Mouse (Mus musculus): ENCODE data around the gene 4933415A04Rik. TPM values are rescaled to one million over a fixed set of nuclear protein-coding genes. Genes with fewer than 3 reads are reported as not detected.

4933415A04Rik gene
- polyA plus RNA-seq, 1 experiment from 2014 or later, result 6.8 TPM

DNA sequence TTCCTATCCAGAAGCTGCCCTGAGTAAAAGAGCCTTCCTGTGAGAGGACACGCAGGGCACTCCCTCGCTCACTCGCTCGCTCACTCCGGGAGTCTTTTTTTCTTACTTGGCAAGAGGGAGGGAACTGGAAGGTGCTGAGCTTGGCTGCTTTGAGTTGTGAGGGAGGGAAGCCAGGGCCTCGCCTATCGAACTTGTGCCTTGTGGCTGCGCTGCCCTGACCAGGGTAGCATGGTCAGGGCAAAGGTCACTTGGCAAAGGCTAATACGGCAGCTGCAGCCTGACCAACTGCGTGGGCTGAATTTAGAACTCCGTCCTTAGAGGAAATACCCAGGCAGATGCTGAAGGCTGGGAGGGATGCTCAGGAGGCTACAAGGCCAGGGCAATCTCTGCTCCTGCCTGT, 37.1 kb upstream of the 4933415A04Rik start:
- no peak overlapping the region for H3K4me2 ChIP-seq (replicated peaks; ENCODE audit: low read depth, low read length)
- ATAC-seq (ENCODE audit: low FRiP score, low TSS enrichment), result peak; percentile 55; the same call in 1 of the 2 replicates
- H3K27me3 ChIP-seq (ENCODE audit: insufficient read depth, low read length), result no peaks in the 10 kb centered on the region
- 0 out of 2 replicates have a peak overlapping the region, but pooled peaks have one; percentile 37 for H3K9ac ChIP-seq (replicated peaks; ENCODE audit: low read length)
- H3K4me3 ChIP-seq (ENCODE audit: low read length), result no peak overlapping the region
- no peaks in the 10 kb centered on the region; the same call in 1 of the 2 replicates for H3K36me3 ChIP-seq (ENCODE audit: insufficient read depth, low read length)
- WGBS, result 26% methylated on average over 11 of the region's 11 CpGs
- H3K9me3 ChIP-seq (ENCODE audit: low read length), result no peaks in the 10 kb centered on the region
- peak overlapping the region; percentile 77 for H3K27ac ChIP-seq (ENCODE audit: low read length)
- H3K4me1 ChIP-seq (ENCODE audit: insufficient read depth, low read length), result peaks cover 50% of the 10 kb centered on the region

DNA sequence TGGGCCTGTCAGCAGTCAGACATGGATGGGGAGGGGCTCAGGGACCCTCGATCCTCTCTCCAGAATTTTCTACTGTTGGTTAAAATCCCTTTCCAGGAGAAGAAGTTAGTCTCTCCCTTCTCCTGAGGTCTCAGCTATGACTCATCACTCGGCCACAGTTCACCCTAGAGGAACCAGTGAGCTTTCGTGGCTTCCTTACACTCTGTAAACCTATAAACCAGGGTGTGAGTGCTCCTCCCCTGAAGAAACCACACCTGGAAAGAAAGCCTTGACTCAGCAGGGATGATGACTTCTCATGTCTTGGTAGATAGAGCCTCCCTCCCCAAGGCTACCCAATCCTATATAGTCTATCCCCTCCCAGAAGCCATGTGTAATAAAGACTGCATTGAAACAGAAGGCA, 35.1 kb upstream of the 4933415A04Rik start:
- H3K4me1 ChIP-seq (ENCODE audit: insufficient read depth, low read length), result peaks cover 42% of the 10 kb centered on the region

DNA sequence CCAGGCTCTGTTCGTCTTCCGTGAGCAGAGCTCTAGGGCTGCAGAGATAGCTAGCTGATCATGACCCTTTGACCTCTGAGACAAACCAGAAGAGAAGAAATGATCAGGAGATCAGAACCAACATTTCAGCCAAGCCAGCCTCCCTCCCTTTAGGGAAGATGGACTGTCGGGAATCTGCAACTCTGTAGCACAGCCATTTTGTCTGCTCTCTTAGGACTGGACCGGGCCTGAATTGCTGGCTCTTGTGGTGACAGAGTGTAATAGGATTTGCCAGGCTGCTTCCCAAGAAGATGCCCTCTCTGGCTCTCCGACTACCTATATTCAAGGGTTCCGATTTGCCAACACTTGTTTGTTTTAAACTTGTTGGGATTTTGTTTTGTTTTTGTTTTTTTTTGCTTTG, 34.2 kb upstream of the 4933415A04Rik start:
- ATAC-seq (ENCODE audit: low FRiP score, low TSS enrichment), result no peak
- Histone ChIP-seq H3K4me1 (ENCODE audit: insufficient read depth, low read length) (peaks cover 42% of the 10 kb centered on the region), H3K9ac (replicated peaks; ENCODE audit: low read length) (no peak overlapping the region), H3K4me2 (replicated peaks; ENCODE audit: low read depth, low read length) (no peak overlapping the region), H3K4me3 (ENCODE audit: low read length) (no peak overlapping the region), H3K9me3 (ENCODE audit: low read length) (no peaks in the 10 kb centered on the region), H3K27ac (ENCODE audit: low read length) (no peak overlapping the region), H3K36me3 (ENCODE audit: insufficient read depth, low read length) (peaks cover 10% of the 10 kb centered on the region), H3K27me3 (ENCODE audit: insufficient read depth, low read length) (no peaks in the 10 kb centered on the region)
- WGBS, result 86% methylated on average over 6 of the region's 6 CpGs

More for the DNA sequence above, 35.1 kb upstream of the 4933415A04Rik start:
- Histone ChIP-seq H3K4me2 (replicated peaks; ENCODE audit: low read depth, low read length) (no peak overlapping the region), H3K27me3 (ENCODE audit: insufficient read depth, low read length) (no peaks in the 10 kb centered on the region), H3K4me3 (ENCODE audit: low read length) (no peak overlapping the region), H3K27ac (ENCODE audit: low read length) (no peak overlapping the region), H3K36me3 (ENCODE audit: insufficient read depth, low read length) (peaks cover 4% of the 10 kb centered on the region), H3K9ac (replicated peaks; ENCODE audit: low read length) (no peak overlapping the region), H3K9me3 (ENCODE audit: low read length) (no peaks in the 10 kb centered on the region)
- 69% methylated on average over 3 of the region's 3 CpGs for WGBS
- ATAC-seq (ENCODE audit: low FRiP score, low TSS enrichment), result no peak

DNA sequence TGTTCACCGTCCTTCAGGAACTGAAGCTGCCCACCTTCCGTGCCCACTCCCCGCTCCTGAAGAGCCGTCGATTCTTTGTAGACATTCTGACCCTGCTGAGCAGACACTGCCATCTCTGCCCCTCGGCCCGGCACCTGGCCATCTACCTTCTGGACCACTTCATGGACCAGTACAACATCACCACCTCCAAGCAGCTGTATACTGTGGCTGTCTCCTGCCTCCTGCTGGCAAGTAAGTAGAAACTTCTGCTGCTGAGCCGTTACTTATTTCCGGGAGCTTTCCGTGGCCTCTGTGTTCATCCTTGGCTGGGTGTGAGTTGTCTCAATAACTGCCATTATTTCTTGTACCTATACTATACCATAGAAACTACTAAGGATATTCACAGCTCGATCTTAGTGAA, 30.3 kb upstream of the 4933415A04Rik start:
- ATAC-seq (ENCODE audit: low FRiP score, low TSS enrichment), result no peak
- WGBS, result 88% methylated on average over 11 of the region's 11 CpGs
- Histone ChIP-seq H3K36me3 (ENCODE audit: insufficient read depth, low read length) (peaks cover 21% of the 10 kb centered on the region), H3K27me3 (ENCODE audit: insufficient read depth, low read length) (no peaks in the 10 kb centered on the region), H3K4me1 (ENCODE audit: insufficient read depth, low read length) (peaks cover 31% of the 10 kb centered on the region), H3K27ac (ENCODE audit: low read length) (no peak overlapping the region), H3K9ac (replicated peaks; ENCODE audit: low read length) (no peak overlapping the region), H3K4me2 (replicated peaks; ENCODE audit: low read depth, low read length) (no peak overlapping the region), H3K9me3 (ENCODE audit: low read length) (no peaks in the 10 kb centered on the region), H3K4me3 (ENCODE audit: low read length) (no peak overlapping the region)

DNA sequence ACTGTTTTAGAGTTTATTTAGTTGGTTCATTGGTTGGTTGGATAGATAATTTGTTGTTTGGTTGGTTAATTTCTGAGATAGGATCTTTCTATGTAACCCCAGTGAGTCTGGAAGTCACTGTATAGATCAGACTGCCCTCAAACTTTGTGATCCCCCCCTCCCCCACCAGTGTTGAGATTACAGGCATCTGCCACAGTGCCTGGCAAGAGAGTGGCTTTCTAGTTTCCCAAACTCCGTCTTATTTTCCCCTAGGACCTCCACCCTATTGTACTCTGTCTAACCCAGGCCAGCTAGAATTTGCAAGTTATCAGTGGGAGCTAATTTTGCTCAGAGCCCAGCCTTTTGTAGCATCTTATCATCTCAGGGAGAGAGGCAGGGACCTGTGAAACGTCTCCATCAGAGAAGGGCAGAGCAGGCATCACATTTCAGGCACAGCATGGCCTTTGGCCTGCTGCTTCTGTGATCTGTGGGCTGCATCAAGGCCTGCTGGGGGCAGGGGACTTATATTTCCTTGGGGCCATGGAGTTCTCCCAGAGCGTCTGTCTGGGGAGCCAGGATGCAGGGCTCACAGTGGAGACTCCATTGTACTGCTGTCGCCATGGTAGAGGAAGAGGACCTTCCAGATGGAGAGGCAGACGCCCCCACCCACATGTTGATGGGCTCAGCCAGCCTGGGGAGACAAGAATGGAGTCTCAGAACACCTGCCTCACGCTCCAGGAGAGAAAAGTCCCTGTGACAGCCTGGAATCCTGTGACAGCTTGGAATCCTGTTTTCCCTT, 27.1 kb upstream of the 4933415A04Rik start:
- 23% methylated on average over 6 of the region's 6 CpGs for WGBS
- H3K4me3 ChIP-seq (ENCODE audit: low read length), result no peak overlapping the region
- H3K9me3 ChIP-seq (ENCODE audit: low read length), result no peaks in the 10 kb centered on the region
- H3K4me2 ChIP-seq (replicated peaks; ENCODE audit: low read depth, low read length), result no peak overlapping the region
- H3K9ac ChIP-seq (replicated peaks; ENCODE audit: low read length), result no peak overlapping the region
- H3K36me3 ChIP-seq (ENCODE audit: insufficient read depth, low read length), result peaks cover 24% of the 10 kb centered on the region
- H3K4me1 ChIP-seq (ENCODE audit: insufficient read depth, low read length), result peaks cover 30% of the 10 kb centered on the region
- peak overlapping the region; percentile 71 for H3K27ac ChIP-seq (ENCODE audit: low read length)
- ATAC-seq (ENCODE audit: low FRiP score, low TSS enrichment), result peak; percentile 90
- no peaks in the 10 kb centered on the region for H3K27me3 ChIP-seq (ENCODE audit: insufficient read depth, low read length)

DNA sequence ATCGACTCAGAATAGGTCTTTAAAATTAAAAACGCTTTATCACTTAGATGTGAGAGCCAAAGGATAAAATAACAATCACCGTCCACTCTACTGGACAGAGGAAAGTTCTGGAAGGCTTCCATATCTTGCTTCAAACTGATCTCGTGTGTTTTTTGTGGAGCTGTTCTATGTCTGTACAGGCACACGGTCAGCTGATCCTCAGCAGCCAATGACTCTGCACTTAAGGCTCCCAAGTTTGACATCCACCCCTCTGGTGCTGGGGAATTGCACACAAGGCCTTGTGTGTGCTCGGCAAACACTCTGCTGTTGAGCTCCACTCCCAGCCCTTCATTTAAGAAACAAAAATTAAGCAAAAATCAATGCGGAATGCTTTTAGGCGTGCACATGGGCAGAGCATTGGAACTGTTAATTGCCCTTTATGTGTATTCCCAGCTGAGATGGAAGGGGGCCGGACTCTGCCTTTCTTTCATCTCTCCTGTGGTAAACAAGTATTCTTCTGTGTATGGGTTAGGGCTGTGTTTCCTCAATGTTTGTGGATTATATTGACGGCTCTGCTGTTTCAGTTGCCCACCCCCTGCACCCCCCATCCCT, 23.1 kb upstream of the 4933415A04Rik start:
- no peak for ATAC-seq (ENCODE audit: low FRiP score, low TSS enrichment)
- peaks cover 47% of the 10 kb centered on the region for H3K4me1 ChIP-seq (ENCODE audit: insufficient read depth, low read length)
- WGBS, result 72% methylated on average over 10 of the region's 10 CpGs
- H3K27ac ChIP-seq (ENCODE audit: low read length), result peak overlapping the region; percentile 11; the same call in 1 of the 2 replicates
- no peak overlapping the region for H3K4me2 ChIP-seq (replicated peaks; ENCODE audit: low read depth, low read length)
- H3K4me3 ChIP-seq (ENCODE audit: low read length), result no peak overlapping the region
- no peak overlapping the region for H3K9ac ChIP-seq (replicated peaks; ENCODE audit: low read length)
- H3K27me3 ChIP-seq (ENCODE audit: insufficient read depth, low read length), result no peaks in the 10 kb centered on the region
- peaks cover 6% of the 10 kb centered on the region for H3K36me3 ChIP-seq (ENCODE audit: insufficient read depth, low read length)
- no peaks in the 10 kb centered on the region for H3K9me3 ChIP-seq (ENCODE audit: low read length)

DNA sequence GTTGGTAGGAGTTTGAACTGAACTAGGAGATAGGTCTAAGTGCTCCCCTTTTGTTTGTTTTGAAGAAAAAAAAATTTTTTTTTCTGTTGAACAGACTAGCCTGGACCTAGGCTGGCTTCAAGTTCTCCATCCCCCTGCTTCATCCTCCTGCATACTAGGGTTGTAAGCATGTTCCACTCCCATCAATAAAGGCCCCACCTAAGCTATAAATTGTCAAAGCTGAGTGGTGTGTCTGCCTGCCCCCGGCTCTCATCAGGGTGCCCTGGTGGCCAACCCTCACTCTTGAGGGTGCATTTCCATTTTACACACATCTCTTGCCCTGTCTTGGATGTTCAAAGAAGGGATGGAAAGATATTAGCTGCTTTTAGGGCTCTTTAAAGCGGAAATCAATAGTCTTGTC, 21.4 kb upstream of the 4933415A04Rik start:
- Histone ChIP-seq H3K27ac (ENCODE audit: low read length) (peak overlapping the region; percentile 75), H3K36me3 (ENCODE audit: insufficient read depth, low read length) (peaks cover 6% of the 10 kb centered on the region)
- 15% methylated on average over 2 of the region's 2 CpGs for WGBS

DNA sequence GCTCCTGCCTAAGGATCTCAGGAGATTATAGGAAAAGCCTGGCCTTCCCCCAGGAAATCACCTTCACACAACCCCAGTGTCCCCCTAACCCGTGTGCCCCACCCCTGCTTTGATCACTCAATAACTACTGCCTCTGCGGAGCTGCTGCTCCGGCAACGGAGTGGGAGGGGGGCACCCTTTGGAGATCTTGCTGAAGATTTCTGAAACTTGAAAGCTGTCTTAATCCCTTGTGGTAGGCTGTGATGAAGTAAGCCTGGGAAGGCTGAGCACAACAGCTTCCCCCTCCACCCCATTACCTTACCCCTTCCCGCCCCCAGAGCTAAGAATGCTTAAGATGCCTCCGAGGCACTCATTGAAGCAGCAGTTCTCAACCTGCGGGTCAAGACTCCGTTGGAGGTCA, 21.0 kb upstream of the 4933415A04Rik start:
- ATAC-seq (ENCODE audit: low FRiP score, low TSS enrichment), result peak; percentile 72
- Histone ChIP-seq H3K27me3 (ENCODE audit: insufficient read depth, low read length) (no peaks in the 10 kb centered on the region), H3K9me3 (ENCODE audit: low read length) (no peaks in the 10 kb centered on the region), H3K27ac (ENCODE audit: low read length) (peak overlapping the region; percentile 75), H3K4me2 (replicated peaks; ENCODE audit: low read depth, low read length) (no peak overlapping the region), H3K4me1 (ENCODE audit: insufficient read depth, low read length) (peaks cover 42% of the 10 kb centered on the region), H3K4me3 (ENCODE audit: low read length) (no peak overlapping the region), H3K36me3 (ENCODE audit: insufficient read depth, low read length) (peaks cover 4% of the 10 kb centered on the region; the same call in 1 of the 2 replicates), H3K9ac (replicated peaks; ENCODE audit: low read length) (no peak overlapping the region; the same call in 1 of the 2 replicates)
- WGBS, result 11% methylated on average over 8 of the region's 8 CpGs

More for the DNA sequence above, 21.4 kb upstream of the 4933415A04Rik start:
- Histone ChIP-seq H3K27me3 (ENCODE audit: insufficient read depth, low read length) (no peaks in the 10 kb centered on the region), H3K9me3 (ENCODE audit: low read length) (no peaks in the 10 kb centered on the region), H3K4me1 (ENCODE audit: insufficient read depth, low read length) (peaks cover 45% of the 10 kb centered on the region), H3K4me3 (ENCODE audit: low read length) (no peak overlapping the region), H3K4me2 (replicated peaks; ENCODE audit: low read depth, low read length) (no peak overlapping the region), H3K9ac (replicated peaks; ENCODE audit: low read length) (no peak overlapping the region; the same call in 1 of the 2 replicates)
- ATAC-seq (ENCODE audit: low FRiP score, low TSS enrichment), result no peak

DNA sequence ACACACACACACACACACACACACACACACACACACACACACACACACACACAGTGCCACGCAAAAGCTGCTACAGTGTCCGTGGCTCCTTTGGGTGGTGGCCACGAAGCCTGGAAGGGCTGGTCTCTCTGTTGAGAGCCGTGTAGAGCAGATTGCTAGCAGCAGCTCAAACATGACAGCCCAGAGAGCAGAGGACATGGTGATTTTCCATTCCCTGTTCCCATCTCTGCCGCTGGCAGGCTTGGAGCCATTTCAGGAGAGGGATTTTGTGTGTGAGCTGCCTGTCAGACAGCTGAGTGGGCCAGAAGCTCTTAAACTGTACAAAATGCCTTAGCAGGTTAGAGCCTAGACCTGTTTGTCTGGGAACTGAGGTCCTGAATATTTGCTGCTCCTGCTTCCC, 20.1 kb upstream of the 4933415A04Rik start:
- Histone ChIP-seq H3K4me2 (replicated peaks; ENCODE audit: low read depth, low read length) (no peak overlapping the region), H3K9ac (replicated peaks; ENCODE audit: low read length) (no peak overlapping the region), H3K9me3 (ENCODE audit: low read length) (no peaks in the 10 kb centered on the region), H3K4me3 (ENCODE audit: low read length) (no peak overlapping the region), H3K36me3 (ENCODE audit: insufficient read depth, low read length) (peaks cover 3% of the 10 kb centered on the region; the same call in 1 of the 2 replicates), H3K27ac (ENCODE audit: low read length) (peak overlapping the region; percentile 75), H3K4me1 (ENCODE audit: insufficient read depth, low read length) (peaks cover 47% of the 10 kb centered on the region), H3K27me3 (ENCODE audit: insufficient read depth, low read length) (no peaks in the 10 kb centered on the region)
- 64% methylated on average over 5 of the region's 5 CpGs for WGBS
- no peak for ATAC-seq (ENCODE audit: low FRiP score, low TSS enrichment)

DNA sequence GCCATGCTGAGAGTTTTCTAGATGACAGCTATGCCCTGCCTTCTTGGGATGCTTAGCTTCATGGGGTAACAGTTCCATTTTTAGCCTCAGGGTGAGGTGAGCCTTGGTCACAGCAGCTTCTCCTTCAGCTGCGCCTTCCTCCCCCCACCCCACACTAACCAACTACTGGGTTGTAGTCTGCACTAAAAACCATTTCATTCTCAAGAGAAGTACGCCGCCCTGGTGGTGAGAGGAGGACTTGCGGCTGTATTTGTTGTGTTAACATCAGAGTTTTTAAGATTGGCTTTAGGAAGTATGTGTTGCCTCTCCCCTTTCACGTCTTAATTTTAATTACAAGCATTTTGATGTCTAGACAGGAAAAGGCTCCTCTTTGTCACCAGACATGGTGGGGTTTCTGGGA, 18.6 kb upstream of the 4933415A04Rik start:
- peaks cover 53% of the 10 kb centered on the region for H3K4me1 ChIP-seq (ENCODE audit: insufficient read depth, low read length)
- no peaks in the 10 kb centered on the region for H3K9me3 ChIP-seq (ENCODE audit: low read length)
- peaks cover 3% of the 10 kb centered on the region; the same call in 1 of the 2 replicates for H3K36me3 ChIP-seq (ENCODE audit: insufficient read depth, low read length)
- no peak overlapping the region for H3K4me3 ChIP-seq (ENCODE audit: low read length)
- H3K4me2 ChIP-seq (replicated peaks; ENCODE audit: low read depth, low read length), result no peak overlapping the region
- no peak overlapping the region for H3K9ac ChIP-seq (replicated peaks; ENCODE audit: low read length)
- ATAC-seq (ENCODE audit: low FRiP score, low TSS enrichment), result no peak
- 0 out of 2 replicates have a peak overlapping the region, but pooled peaks have one; percentile 86 for H3K27ac ChIP-seq (ENCODE audit: low read length)
- no peaks in the 10 kb centered on the region for H3K27me3 ChIP-seq (ENCODE audit: insufficient read depth, low read length)
- WGBS, result 72% methylated on average over 5 of the region's 5 CpGs
